Mouse (Mus musculus): Measurements from ENCODE around the gene Clk4. TPM values are rescaled to one million over a fixed set of nuclear protein-coding genes. Genes with fewer than 3 reads are reported as not detected.

The Clk4 gene
- 100 to 1,000 TPM; 135 to 489 (median 330) TPM for total RNA-seq (2018; cell fraction: chromatin; rRNA removed)
- 10 to 100 TPM in 25 of 26 experiments, 1 to 10 TPM in 1; 10.0 to 33.7 (median 17.8) TPM for total RNA-seq (2018; cell fraction: cytosol; rRNA removed)
- 100 to 1,000 TPM; 117 to 316 (median 178) TPM for total RNA-seq (2018; cell fraction: nucleus; rRNA removed)
- 23.5 to 51.9 TPM (median 44.7 TPM) in 3 replicates for polyA plus RNA-seq (2018)

- peak within 1 kb of the TSS; percentile 61 for H3K27ac ChIP-seq
- H3K79me2 ChIP-seq (ENCODE audit: inconsistent target) = peaks cover 38% of the 10 kb centered on the region
- 88% methylated on average over 3 of the region's 3 CpGs for WGBS (ENCODE audit: missing documents)
- no peaks in the 10 kb centered on the region for H3K36me3 ChIP-seq (ENCODE audit: inconsistent target)
- peak within 1 kb of the TSS; percentile 73 for H3K4me3 ChIP-seq (ENCODE audit: inconsistent target)
Measured at GRCm38 (mm10) chr11:51261680-51262219, at the start of gene Clk4. Clk4 (plus strand) TSS chr11:51261730.

GRCm38 (mm10) chr11:51214021-51214420, 47.5 kb upstream of the Clk4 start:
- no peak overlapping the region for H3K27ac ChIP-seq
- H3K79me2 ChIP-seq (ENCODE audit: inconsistent target) = no peaks in the 10 kb centered on the region
- H3K4me3 ChIP-seq (ENCODE audit: inconsistent target) = no peak overlapping the region
- no peaks in the 10 kb centered on the region for H3K36me3 ChIP-seq (ENCODE audit: inconsistent target)
- WGBS (ENCODE audit: missing documents) = 82% methylated on average over 7 of the region's 7 CpGs

- Histone ChIP-seq H3K79me2 (ENCODE audit: inconsistent target) (no peaks in the 10 kb centered on the region), H3K27ac (no peak overlapping the region), H3K36me3 (ENCODE audit: inconsistent target) (no peaks in the 10 kb centered on the region), H3K4me3 (ENCODE audit: inconsistent target) (no peak overlapping the region)
- 86% methylated on average over 11 of the region's 12 CpGs for WGBS (ENCODE audit: missing documents)
Measured at GRCm38 (mm10) chr11:51219396-51219980, 42.0 kb upstream of the Clk4 start.

GRCm38 (mm10) chr11:51220308-51220707, 41.2 kb upstream of the Clk4 start, which contains the start of gene Gm12569:
Gm12569 (plus strand) TSS chr11:51220473.
- H3K4me3 ChIP-seq (ENCODE audit: inconsistent target) = no peak within 1 kb of the TSS
- no peak within 1 kb of the TSS for H3K27ac ChIP-seq
- no peaks in the 10 kb centered on the region for H3K79me2 ChIP-seq (ENCODE audit: inconsistent target)
- 98% methylated on average over 11 of the region's 11 CpGs for WGBS (ENCODE audit: missing documents)
- H3K36me3 ChIP-seq (ENCODE audit: inconsistent target) = no peaks in the 10 kb centered on the region

GRCm38 (mm10) chr11:51227104-51227503, 34.4 kb upstream of the Clk4 start:
- no peaks in the 10 kb centered on the region for H3K79me2 ChIP-seq (ENCODE audit: inconsistent target)
- no peak overlapping the region for H3K27ac ChIP-seq
- 91% methylated on average over 4 of the region's 4 CpGs for WGBS (ENCODE audit: missing documents)
- no peaks in the 10 kb centered on the region for H3K36me3 ChIP-seq (ENCODE audit: inconsistent target)
- no peak overlapping the region for H3K4me3 ChIP-seq (ENCODE audit: inconsistent target)

GRCm38 (mm10) chr11:51234626-51235025, 26.9 kb upstream of the Clk4 start:
- H3K4me3 ChIP-seq (ENCODE audit: inconsistent target) = no peak overlapping the region
- WGBS (ENCODE audit: missing documents) = 83% methylated on average over 9 of the region's 9 CpGs
- no peaks in the 10 kb centered on the region for H3K36me3 ChIP-seq (ENCODE audit: inconsistent target)
- no peak overlapping the region for H3K27ac ChIP-seq
- no peaks in the 10 kb centered on the region for H3K79me2 ChIP-seq (ENCODE audit: inconsistent target)

- 92% methylated on average over 2 of the region's 2 CpGs for WGBS (ENCODE audit: missing documents)
- Histone ChIP-seq H3K79me2 (ENCODE audit: inconsistent target) (no peaks in the 10 kb centered on the region), H3K4me3 (ENCODE audit: inconsistent target) (no peak overlapping the region), H3K36me3 (ENCODE audit: inconsistent target) (no peaks in the 10 kb centered on the region), H3K27ac (no peak overlapping the region)
Measured at GRCm38 (mm10) chr11:51242897-51243296, 18.6 kb upstream of the Clk4 start.

- Histone ChIP-seq H3K79me2 (ENCODE audit: inconsistent target) (no peaks in the 10 kb centered on the region), H3K27ac (no peak overlapping the region), H3K36me3 (ENCODE audit: inconsistent target) (no peaks in the 10 kb centered on the region), H3K4me3 (ENCODE audit: inconsistent target) (no peak overlapping the region)
- WGBS (ENCODE audit: missing documents) = 52% methylated on average over 4 of the region's 4 CpGs
Measured at GRCm38 (mm10) chr11:51257006-51257405, 4.5 kb upstream of the Clk4 start.

- 0 out of 2 replicates have a peak, but pooled peaks cover 1% of the 10 kb centered on the region for H3K36me3 ChIP-seq (ENCODE audit: inconsistent target)
- H3K79me2 ChIP-seq (ENCODE audit: inconsistent target) = peaks cover 46% of the 10 kb centered on the region
- H3K27ac ChIP-seq = peak within 1 kb of the TSS; percentile 71
- WGBS (ENCODE audit: missing documents) = under 1% methylated on average over 55 of the region's 57 CpGs
- H3K4me3 ChIP-seq (ENCODE audit: inconsistent target) = peak within 1 kb of the TSS; percentile 73
Measured at GRCm38 (mm10) chr11:51262342-51263285, 1.1 kb downstream of the Clk4 start, which contains the start of gene BC049762. BC049762 (minus strand) TSS chr11:51263046.

GRCm38 (mm10) chr11:51263286-51263831, 1.8 kb downstream of the Clk4 start:
- Histone ChIP-seq H3K27ac (peak overlapping the region; percentile 71), H3K36me3 (ENCODE audit: inconsistent target) (peaks cover 6% of the 10 kb centered on the region), H3K79me2 (ENCODE audit: inconsistent target) (peaks cover 54% of the 10 kb centered on the region), H3K4me3 (ENCODE audit: inconsistent target) (peak overlapping the region; percentile 73)
- WGBS (ENCODE audit: missing documents) = under 1% methylated on average over 47 of the region's 50 CpGs

- 4% methylated on average over 6 of the region's 6 CpGs for WGBS (ENCODE audit: missing documents)
- Histone ChIP-seq H3K27ac (peak overlapping the region; percentile 71), H3K4me3 (ENCODE audit: inconsistent target) (peak overlapping the region; percentile 73), H3K79me2 (ENCODE audit: inconsistent target) (peaks cover 64% of the 10 kb centered on the region), H3K36me3 (ENCODE audit: inconsistent target) (peaks cover 16% of the 10 kb centered on the region)
Measured at GRCm38 (mm10) chr11:51264352-51264751, 2.8 kb downstream of the Clk4 start.

GRCm38 (mm10) chr11:51265326-51265725, 3.8 kb downstream of the Clk4 start:
- H3K36me3 ChIP-seq (ENCODE audit: inconsistent target) = peaks cover 21% of the 10 kb centered on the region
- 28% methylated on average over 3 of the region's 3 CpGs for WGBS (ENCODE audit: missing documents)

GRCm38 (mm10) chr11:51274418-51274817, 12.9 kb downstream of the Clk4 start:
- WGBS (ENCODE audit: missing documents) = 100% methylated on average over 1 of the region's 1 CpGs
- Histone ChIP-seq H3K4me3 (ENCODE audit: inconsistent target) (no peak overlapping the region), H3K36me3 (ENCODE audit: inconsistent target) (peaks cover 78% of the 10 kb centered on the region), H3K27ac (no peak overlapping the region), H3K79me2 (ENCODE audit: inconsistent target) (peaks cover 47% of the 10 kb centered on the region)

More at GRCm38 (mm10) chr11:51265326-51265725, 3.8 kb downstream of the Clk4 start:
- peak overlapping the region; percentile 73; the same call in 1 of the 2 replicates for H3K4me3 ChIP-seq (ENCODE audit: inconsistent target)
- peak overlapping the region; percentile 71 for H3K27ac ChIP-seq
- H3K79me2 ChIP-seq (ENCODE audit: inconsistent target) = peaks cover 74% of the 10 kb centered on the region

GRCm38 (mm10) chr11:51289564-51290041, 28.1 kb downstream of the Clk4 start, which contains the start of gene Col23a1:
Col23a1 (plus strand) TSS chr11:51289920.
- Histone ChIP-seq H3K4me3 (ENCODE audit: inconsistent target) (peak within 1 kb of the TSS; percentile 5; the same call in 1 of the 2 replicates), H3K79me2 (ENCODE audit: inconsistent target) (no peaks in the 10 kb centered on the region), H3K27ac (no peak within 1 kb of the TSS), H3K36me3 (ENCODE audit: inconsistent target) (no peaks in the 10 kb centered on the region)
- WGBS (ENCODE audit: missing documents) = 0% methylated on average over 30 of the region's 38 CpGs
